Mouse (Mus musculus): ENCODE results near the gene Ms4a1. TPM values are rescaled to one million over a fixed set of nuclear protein-coding genes. Genes with fewer than 3 reads are reported as not detected.

The Ms4a1 gene
- not detected in 2 replicates for polyA plus RNA-seq (2012; rRNA removed)

GRCm38 (mm10) chr19:11266052-11266845, at the start of gene Ms4a1:
Gene Ms4a1, minus strand, starts transcription at chr19:11266241.

GRCm38 (mm10) chr19:11314354-11314753, 48.3 kb upstream of the Ms4a1 start, which contains the start of gene Ms4a14:
Gene Ms4a14, minus strand, starts transcription at chr19:11314454.

GRCm38 (mm10) chr19:11283773-11284172, 17.7 kb upstream of the Ms4a1 start, which contains the start of gene Ms4a5:
Gene Ms4a5, minus strand, starts transcription at chr19:11283873.

GRCm38 (mm10) chr19:11232348-11232747, 33.7 kb downstream of the Ms4a1 start, which contains the start of gene Ms4a12:
Gene Ms4a12, minus strand, starts transcription at chr19:11232448.

Other genes with a start within 250 kb of the Ms4a1 start
- not detected in 2 replicates for gene Ms4a18, start 248.2 kb downstream of the Ms4a1 start, polyA plus RNA-seq (2012; rRNA removed)
- not detected in 2 replicates for gene Ms4a8a, start 185.1 kb downstream of the Ms4a1 start, polyA plus RNA-seq (2012; rRNA removed)
- gene 1700017D01Rik, start 135.4 kb downstream of the Ms4a1 start, polyA plus RNA-seq (2012; rRNA removed): not detected in 2 replicates
- gene 1700025F22Rik, start 100.9 kb downstream of the Ms4a1 start, polyA plus RNA-seq (2012; rRNA removed): not detected in 2 replicates
- not detected in 2 replicates for gene Ms4a13, start 69.5 kb downstream of the Ms4a1 start, polyA plus RNA-seq (2012; rRNA removed)
- not detected in 2 replicates for gene Ms4a12, start 33.8 kb downstream of the Ms4a1 start, polyA plus RNA-seq (2012; rRNA removed)
- gene Ms4a5, start 17.6 kb upstream of the Ms4a1 start, polyA plus RNA-seq (2012; rRNA removed): not detected in 2 replicates
- gene Ms4a14, start 48.2 kb upstream of the Ms4a1 start, polyA plus RNA-seq (2012; rRNA removed): 0.16 TPM in 2 replicates
- gene Ms4a7, start 69.9 kb upstream of the Ms4a1 start, polyA plus RNA-seq (2012; rRNA removed): 1.6 and 2.2 TPM in 2 replicates
- gene Ms4a4a, start 109.3 kb upstream of the Ms4a1 start, polyA plus RNA-seq (2012; rRNA removed): 0.41 TPM in 2 replicates
- gene Ms4a4c, start 138.5 kb upstream of the Ms4a1 start, polyA plus RNA-seq (2012; rRNA removed): 0.47 and 0.85 TPM in 2 replicates
- gene Ms4a4b, start 177.3 kb upstream of the Ms4a1 start, polyA plus RNA-seq (2012; rRNA removed): 0.14 TPM in 2 replicates
- 4.0 and 4.7 TPM in 2 replicates for gene Ms4a6c, start 203.1 kb upstream of the Ms4a1 start, polyA plus RNA-seq (2012; rRNA removed)
- gene Gm8369, start 219.7 kb upstream of the Ms4a1 start, polyA plus RNA-seq (2012; rRNA removed): 0.09 and 0.10 TPM in 2 replicates

Measured in central nervous system, embryonic 14 days (tissue).